Mouse (Mus musculus): Measurements from ENCODE around the gene Car12. TPM values are rescaled to one million over a fixed set of nuclear protein-coding genes. Genes with fewer than 3 reads are reported as not detected.
A peak's percentile ranks its signal among the peaks of the same experiment; 100 is the strongest.

The Car12 gene
- polyA plus RNA-seq (2015; fragmentation: Nextera tagmentation; extraction: Ambion mirVana): 0.39 and 1.3 TPM in 2 replicates

GRCm38 (mm10) chr9:66713135-66714021, at the start of gene Car12:
TSS of gene Car12 (plus strand) at chr9:66713686.
- no peaks in the 10 kb centered on the region for H3K9me3 ChIP-seq (replicated peaks)
- WGBS: 10% methylated on average over 29 of the region's 29 CpGs
- H3K4me3 ChIP-seq: peak within 1 kb of the TSS; percentile 42
- peaks cover 18% of the 10 kb centered on the region for H3K4me1 ChIP-seq (replicated peaks)
- peaks cover 34% of the 10 kb centered on the region for H3K27me3 ChIP-seq
- H3K9ac ChIP-seq: 0 out of 2 replicates have a peak within 1 kb of the TSS, but pooled peaks have one; percentile 15
- H3K27ac ChIP-seq: no peak within 1 kb of the TSS
- no peaks in the 10 kb centered on the region for H3K36me3 ChIP-seq
- ATAC-seq (replicated peaks; ENCODE audit: insufficient number of reproducible peaks, insufficient read depth, low FRiP score, low read depth): peak; percentile 70; the same call in 1 of the 2 replicates
- peak within 1 kb of the TSS; percentile 77 for H3K4me2 ChIP-seq

DNA sequence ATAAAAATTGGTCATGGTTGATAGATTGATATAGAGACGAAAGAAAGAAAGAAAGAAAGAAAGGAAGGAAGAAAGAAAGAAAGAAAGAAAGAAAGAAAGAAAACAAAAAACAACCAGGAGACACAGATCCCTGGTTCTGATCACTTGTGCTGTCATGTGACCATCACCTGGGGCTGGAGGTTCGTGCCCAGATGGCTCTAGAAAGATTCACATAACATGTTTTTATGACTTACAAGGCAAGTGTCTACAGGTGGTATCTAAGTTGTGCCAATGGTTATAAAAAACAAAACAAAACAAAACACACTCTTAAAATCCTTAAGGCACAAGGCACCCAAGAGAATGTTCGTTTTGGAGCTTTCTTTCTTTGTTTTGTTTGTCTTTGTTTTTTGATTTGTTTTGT, 49.7 kb upstream of the Car12 start:
- H3K9ac ChIP-seq: no peak overlapping the region
- no peak overlapping the region for H3K27ac ChIP-seq
- 0 out of 2 replicates have a peak, but pooled peaks cover 3% of the 10 kb centered on the region for H3K9me3 ChIP-seq (replicated peaks)
- ATAC-seq (replicated peaks; ENCODE audit: insufficient number of reproducible peaks, insufficient read depth, low FRiP score, low read depth): no peak
- no peak overlapping the region for H3K4me2 ChIP-seq
- WGBS: 79% methylated on average over 3 of the region's 3 CpGs
- H3K36me3 ChIP-seq: no peaks in the 10 kb centered on the region
- no peak overlapping the region for H3K4me3 ChIP-seq
- no peaks in the 10 kb centered on the region for H3K27me3 ChIP-seq
- peaks cover 23% of the 10 kb centered on the region for H3K4me1 ChIP-seq (replicated peaks)

GRCm38 (mm10) chr9:66664561-66664960, 48.9 kb upstream of the Car12 start:
- Histone ChIP-seq H3K4me2 (no peak overlapping the region), H3K4me3 (no peak overlapping the region), H3K27me3 (no peaks in the 10 kb centered on the region), H3K36me3 (no peaks in the 10 kb centered on the region), H3K9ac (no peak overlapping the region), H3K9me3 (replicated peaks) (0 out of 2 replicates have a peak, but pooled peaks cover 3% of the 10 kb centered on the region), H3K27ac (no peak overlapping the region), H3K4me1 (replicated peaks) (peaks cover 24% of the 10 kb centered on the region)
- WGBS: 84% methylated on average over 7 of the region's 7 CpGs
- no peak for ATAC-seq (replicated peaks; ENCODE audit: insufficient number of reproducible peaks, insufficient read depth, low FRiP score, low read depth)

DNA sequence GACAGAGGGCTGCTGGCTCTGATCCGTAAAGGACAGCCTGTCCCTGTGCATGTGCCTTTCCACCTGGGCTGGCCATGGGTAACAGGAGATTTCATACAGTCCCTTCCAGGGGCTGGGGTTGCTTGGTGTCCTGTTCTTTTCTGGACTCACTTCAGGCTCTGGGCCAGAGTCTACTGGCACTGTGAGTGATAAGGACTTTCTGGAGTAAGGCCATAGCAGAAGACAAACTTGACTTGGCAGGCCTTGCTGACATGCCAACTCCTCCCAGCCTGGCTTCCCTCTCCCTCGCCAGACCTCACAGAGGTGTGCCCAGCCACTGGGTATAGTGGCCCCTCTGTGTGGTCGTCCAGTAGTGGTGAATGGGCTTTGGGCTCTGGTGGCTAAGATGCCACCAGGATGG, 47.3 kb upstream of the Car12 start:
- 49% methylated on average over 3 of the region's 3 CpGs for WGBS
- H3K36me3 ChIP-seq: no peaks in the 10 kb centered on the region
- H3K4me2 ChIP-seq: no peak overlapping the region
- 0 out of 2 replicates have a peak, but pooled peaks cover 3% of the 10 kb centered on the region for H3K9me3 ChIP-seq (replicated peaks)
- H3K27me3 ChIP-seq: no peaks in the 10 kb centered on the region
- H3K4me1 ChIP-seq (replicated peaks): peaks cover 17% of the 10 kb centered on the region
- peak overlapping the region; percentile 68 for H3K27ac ChIP-seq
- no peak overlapping the region for H3K4me3 ChIP-seq
- peak; percentile 72 for ATAC-seq (replicated peaks; ENCODE audit: insufficient number of reproducible peaks, insufficient read depth, low FRiP score, low read depth)
- no peak overlapping the region for H3K9ac ChIP-seq

GRCm38 (mm10) chr9:66667046-66667445, 46.4 kb upstream of the Car12 start:
- Histone ChIP-seq H3K4me1 (replicated peaks) (peaks cover 17% of the 10 kb centered on the region), H3K9me3 (replicated peaks) (0 out of 2 replicates have a peak, but pooled peaks cover 3% of the 10 kb centered on the region), H3K27me3 (no peaks in the 10 kb centered on the region), H3K4me2 (no peak overlapping the region), H3K9ac (no peak overlapping the region), H3K27ac (no peak overlapping the region), H3K4me3 (no peak overlapping the region), H3K36me3 (no peaks in the 10 kb centered on the region)
- 71% methylated on average over 6 of the region's 6 CpGs for WGBS
- ATAC-seq (replicated peaks; ENCODE audit: insufficient number of reproducible peaks, insufficient read depth, low FRiP score, low read depth): 0 out of 2 replicates have a peak, but pooled peaks have one; percentile 16

- Histone ChIP-seq H3K4me2 (no peak overlapping the region), H3K4me3 (no peak overlapping the region), H3K4me1 (replicated peaks) (peaks cover 19% of the 10 kb centered on the region), H3K9me3 (replicated peaks) (0 out of 2 replicates have a peak, but pooled peaks cover 3% of the 10 kb centered on the region), H3K36me3 (no peaks in the 10 kb centered on the region), H3K9ac (no peak overlapping the region), H3K27ac (no peak overlapping the region), H3K27me3 (no peaks in the 10 kb centered on the region)
- no peak for ATAC-seq (replicated peaks; ENCODE audit: insufficient number of reproducible peaks, insufficient read depth, low FRiP score, low read depth)
- whole genome bisulfite sequencing: 94% methylated on average over 4 of the region's 4 CpGs
These were observed 45.6 kb upstream of the Car12 start for GRCm38 (mm10) chr9:66667868-66668267.

GRCm38 (mm10) chr9:66669561-66670078, 43.9 kb upstream of the Car12 start:
- 29% methylated on average over 7 of the region's 7 CpGs for WGBS
- no peak overlapping the region for H3K4me3 ChIP-seq
- no peak for ATAC-seq (replicated peaks; ENCODE audit: insufficient number of reproducible peaks, insufficient read depth, low FRiP score, low read depth)
- H3K4me2 ChIP-seq: no peak overlapping the region
- H3K36me3 ChIP-seq: no peaks in the 10 kb centered on the region
- no peaks in the 10 kb centered on the region for H3K27me3 ChIP-seq
- no peak overlapping the region for H3K9ac ChIP-seq
- H3K4me1 ChIP-seq (replicated peaks): peaks cover 33% of the 10 kb centered on the region
- no peak overlapping the region for H3K27ac ChIP-seq
- H3K9me3 ChIP-seq (replicated peaks): 0 out of 2 replicates have a peak, but pooled peaks cover under 1% of the 10 kb centered on the region

DNA sequence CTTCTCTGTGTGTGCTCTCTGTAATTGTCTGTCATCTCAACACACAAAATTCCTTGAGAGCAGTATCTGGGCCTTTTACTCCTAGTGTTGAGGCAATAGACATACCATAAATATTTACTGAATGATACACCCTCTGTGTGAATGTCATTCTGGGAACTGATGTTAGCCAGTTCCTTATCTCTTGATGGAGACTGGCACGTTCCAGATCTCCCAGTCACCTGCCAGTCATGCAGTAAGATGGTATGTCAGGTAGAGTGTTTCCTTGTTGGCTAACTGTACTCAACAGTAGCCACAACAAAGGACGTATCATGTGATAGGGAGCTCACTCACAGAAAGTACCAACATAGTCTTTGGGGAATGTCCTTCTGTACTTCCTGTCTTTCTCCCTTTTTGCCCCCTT, 39.7 kb upstream of the Car12 start:
- 23% methylated on average over 2 of the region's 2 CpGs for WGBS
- H3K4me1 ChIP-seq (replicated peaks): peaks cover 20% of the 10 kb centered on the region
- no peak overlapping the region for H3K4me3 ChIP-seq
- no peak overlapping the region for H3K4me2 ChIP-seq
- ATAC-seq (replicated peaks; ENCODE audit: insufficient number of reproducible peaks, insufficient read depth, low FRiP score, low read depth): no peak
- no peak overlapping the region for H3K9ac ChIP-seq
- peak overlapping the region; percentile 14; the same call in 1 of the 2 replicates for H3K27ac ChIP-seq
- no peaks in the 10 kb centered on the region for H3K36me3 ChIP-seq
- no peaks in the 10 kb centered on the region for H3K9me3 ChIP-seq (replicated peaks)
- no peaks in the 10 kb centered on the region for H3K27me3 ChIP-seq

DNA sequence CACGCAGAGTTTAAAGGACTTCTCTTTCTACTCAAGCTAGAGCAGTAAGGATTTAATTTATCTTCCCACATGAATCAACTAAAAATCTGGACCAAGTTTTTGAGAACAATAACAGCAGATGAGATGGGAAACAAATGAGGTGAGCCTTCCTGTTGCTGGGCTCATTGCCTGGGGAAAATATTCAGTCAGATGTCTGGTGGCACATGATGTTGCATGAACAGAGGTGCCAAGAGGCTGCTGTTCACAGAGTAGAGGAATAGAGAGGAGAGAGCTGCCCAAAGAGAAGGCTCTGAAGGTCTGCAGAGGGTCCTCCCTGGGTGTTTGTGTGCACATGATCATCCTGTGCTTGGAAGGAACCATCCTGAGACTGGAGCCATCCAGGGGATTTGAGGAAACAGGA, 37.9 kb upstream of the Car12 start:
- Histone ChIP-seq H3K4me1 (replicated peaks) (peaks cover 16% of the 10 kb centered on the region), H3K9ac (no peak overlapping the region), H3K36me3 (no peaks in the 10 kb centered on the region), H3K4me3 (no peak overlapping the region), H3K27me3 (no peaks in the 10 kb centered on the region), H3K9me3 (replicated peaks) (no peaks in the 10 kb centered on the region), H3K4me2 (no peak overlapping the region), H3K27ac (no peak overlapping the region)
- no peak for ATAC-seq (replicated peaks; ENCODE audit: insufficient number of reproducible peaks, insufficient read depth, low FRiP score, low read depth)
- WGBS: 84% methylated on average over 1 of the region's 1 CpGs

DNA sequence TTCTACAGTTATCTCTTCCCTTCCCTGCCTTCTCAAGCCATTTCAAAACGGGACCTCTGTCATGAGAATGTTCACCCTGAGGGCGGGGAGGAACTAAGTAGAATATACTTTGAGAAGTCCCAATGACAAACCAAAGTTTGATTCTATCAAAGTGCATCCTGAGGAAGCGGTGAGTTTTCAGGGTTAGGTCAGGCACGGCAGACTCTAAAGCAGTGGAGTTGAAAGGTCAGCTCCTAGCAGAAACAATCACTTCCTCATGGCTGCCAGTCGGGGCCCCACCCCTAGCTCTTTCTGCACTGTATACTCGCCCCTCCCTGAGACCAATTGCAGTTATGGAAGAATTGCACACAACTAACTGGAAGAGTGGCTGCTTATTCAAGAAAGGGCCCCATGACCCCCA, 33.4 kb upstream of the Car12 start:
- Histone ChIP-seq H3K4me2 (no peak overlapping the region), H3K27ac (no peak overlapping the region), H3K9me3 (replicated peaks) (no peaks in the 10 kb centered on the region), H3K36me3 (no peaks in the 10 kb centered on the region), H3K4me1 (replicated peaks) (no peaks in the 10 kb centered on the region), H3K4me3 (no peak overlapping the region), H3K27me3 (no peaks in the 10 kb centered on the region), H3K9ac (no peak overlapping the region)
- WGBS: 52% methylated on average over 6 of the region's 6 CpGs
- no peak for ATAC-seq (replicated peaks; ENCODE audit: insufficient number of reproducible peaks, insufficient read depth, low FRiP score, low read depth)

DNA sequence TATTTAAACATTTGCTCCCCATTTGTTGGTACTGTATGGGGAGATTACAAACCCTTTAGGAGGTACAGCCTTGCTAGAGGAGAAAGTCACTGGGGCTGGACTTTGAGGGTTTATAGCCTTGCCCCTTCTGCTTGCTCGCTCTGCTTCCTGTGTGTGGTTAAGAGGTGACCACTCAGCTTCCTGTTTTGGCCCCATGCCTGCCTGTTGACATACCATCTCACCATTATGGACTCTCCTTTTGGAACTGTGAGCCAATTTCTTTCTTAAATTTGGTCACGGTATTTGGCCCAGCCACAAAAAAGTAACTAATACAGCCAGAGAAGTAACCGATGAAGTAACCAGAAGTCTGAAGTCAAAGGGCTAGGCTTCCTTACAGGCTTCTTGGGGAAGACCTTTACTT, 30.7 kb upstream of the Car12 start:
- Histone ChIP-seq H3K4me3 (no peak overlapping the region), H3K36me3 (no peaks in the 10 kb centered on the region), H3K4me1 (replicated peaks) (no peaks in the 10 kb centered on the region), H3K27me3 (no peaks in the 10 kb centered on the region), H3K27ac (no peak overlapping the region), H3K9me3 (replicated peaks) (no peaks in the 10 kb centered on the region), H3K4me2 (no peak overlapping the region), H3K9ac (no peak overlapping the region)
- ATAC-seq (replicated peaks; ENCODE audit: insufficient number of reproducible peaks, insufficient read depth, low FRiP score, low read depth): no peak
- WGBS: 85% methylated on average over 3 of the region's 3 CpGs

Data from heart, embryonic 15.5 days (tissue).